Mouse (Mus musculus): ENCODE measurements around the gene Slc12a8. TPM values are rescaled to one million over a fixed set of nuclear protein-coding genes. Genes with fewer than 3 reads are reported as not detected.
A peak's percentile ranks its signal among the peaks of the same experiment; 100 is the strongest.

Gene Slc12a8
- polyA plus RNA-seq, 1 experiment from 2014 or later, result 0.80 TPM

- peaks cover 6% of the 10 kb centered on the region; the same call in 1 of the 2 replicates for H3K36me3 ChIP-seq
- no peak overlapping the region for H3K9ac ChIP-seq (replicated peaks)
- H3K4me1 ChIP-seq, result peaks cover 54% of the 10 kb centered on the region
- H3K9me3 ChIP-seq, result no peaks in the 10 kb centered on the region
- peak overlapping the region; percentile 67; the same call in 1 of the 2 replicates for H3K27ac ChIP-seq (replicated peaks)
- 70% methylated on average over 12 of the region's 12 CpGs for WGBS
- no peaks in the 10 kb centered on the region for H3K27me3 ChIP-seq
- no peak overlapping the region for H3K4me3 ChIP-seq
- no peak for ATAC-seq (ENCODE audit: low FRiP score, low read depth)
- no peak overlapping the region for H3K4me2 ChIP-seq (replicated peaks)
Observed at GRCm38 (mm10) chr16:33698277-33698790, 181.2 kb downstream of the Slc12a8 start.

GRCm38 (mm10) chr16:33700584-33700983, 183.5 kb downstream of the Slc12a8 start:
- H3K4me3 ChIP-seq, result no peak overlapping the region
- WGBS, result 62% methylated on average over 5 of the region's 5 CpGs
- no peak overlapping the region for H3K4me2 ChIP-seq (replicated peaks)
- H3K36me3 ChIP-seq, result 0 out of 2 replicates have a peak, but pooled peaks cover 3% of the 10 kb centered on the region
- 0 out of 2 replicates have a peak overlapping the region, but pooled peaks have one; percentile 6 for H3K27ac ChIP-seq (replicated peaks)
- H3K9ac ChIP-seq (replicated peaks), result no peak overlapping the region
- no peaks in the 10 kb centered on the region for H3K27me3 ChIP-seq
- H3K9me3 ChIP-seq, result no peaks in the 10 kb centered on the region
- H3K4me1 ChIP-seq, result peaks cover 63% of the 10 kb centered on the region
- no peak for ATAC-seq (ENCODE audit: low FRiP score, low read depth)

GRCm38 (mm10) chr16:33701872-33702271, 184.7 kb downstream of the Slc12a8 start:
- Histone ChIP-seq H3K27me3 (no peaks in the 10 kb centered on the region), H3K4me2 (replicated peaks) (no peak overlapping the region), H3K27ac (replicated peaks) (no peak overlapping the region), H3K36me3 (0 out of 2 replicates have a peak, but pooled peaks cover 4% of the 10 kb centered on the region), H3K9ac (replicated peaks) (no peak overlapping the region), H3K4me1 (peaks cover 51% of the 10 kb centered on the region), H3K4me3 (no peak overlapping the region), H3K9me3 (no peaks in the 10 kb centered on the region)
- 96% methylated on average over 4 of the region's 4 CpGs for WGBS
- ATAC-seq (ENCODE audit: low FRiP score, low read depth), result no peak

GRCm38 (mm10) chr16:33704289-33704688, 187.2 kb downstream of the Slc12a8 start:
- Histone ChIP-seq H3K36me3 (0 out of 2 replicates have a peak, but pooled peaks cover 11% of the 10 kb centered on the region), H3K27ac (replicated peaks) (peak overlapping the region; percentile 35; the same call in 1 of the 2 replicates)

GRCm38 (mm10) chr16:33705258-33705657, 188.1 kb downstream of the Slc12a8 start:
- no peak for ATAC-seq (ENCODE audit: low FRiP score, low read depth)
- H3K36me3 ChIP-seq, result peaks cover 14% of the 10 kb centered on the region
- peaks cover 20% of the 10 kb centered on the region for H3K4me1 ChIP-seq
- 36% methylated on average over 6 of the region's 6 CpGs for WGBS
- no peak overlapping the region for H3K4me3 ChIP-seq
- no peaks in the 10 kb centered on the region for H3K9me3 ChIP-seq
- H3K9ac ChIP-seq (replicated peaks), result no peak overlapping the region
- no peaks in the 10 kb centered on the region for H3K27me3 ChIP-seq
- H3K4me2 ChIP-seq (replicated peaks), result no peak overlapping the region
- peak overlapping the region; percentile 35; the same call in 1 of the 2 replicates for H3K27ac ChIP-seq (replicated peaks)

More at GRCm38 (mm10) chr16:33704289-33704688, 187.2 kb downstream of the Slc12a8 start:
- no peak for ATAC-seq (ENCODE audit: low FRiP score, low read depth)
- Histone ChIP-seq H3K27me3 (no peaks in the 10 kb centered on the region), H3K9me3 (no peaks in the 10 kb centered on the region), H3K4me2 (replicated peaks) (no peak overlapping the region), H3K9ac (replicated peaks) (no peak overlapping the region), H3K4me3 (no peak overlapping the region), H3K4me1 (peaks cover 29% of the 10 kb centered on the region)
- WGBS, result 76% methylated on average over 9 of the region's 9 CpGs

GRCm38 (mm10) chr16:33706111-33706890, 189.2 kb downstream of the Slc12a8 start:
- Histone ChIP-seq H3K4me1 (peaks cover 13% of the 10 kb centered on the region), H3K27me3 (no peaks in the 10 kb centered on the region), H3K36me3 (peaks cover 25% of the 10 kb centered on the region), H3K27ac (replicated peaks) (no peak overlapping the region), H3K4me2 (replicated peaks) (no peak overlapping the region), H3K9ac (replicated peaks) (no peak overlapping the region), H3K9me3 (no peaks in the 10 kb centered on the region), H3K4me3 (no peak overlapping the region)
- 94% methylated on average over 14 of the region's 14 CpGs for WGBS
- no peak for ATAC-seq (ENCODE audit: low FRiP score, low read depth)

GRCm38 (mm10) chr16:33708031-33708430, 190.9 kb downstream of the Slc12a8 start:
- no peaks in the 10 kb centered on the region for H3K9me3 ChIP-seq
- ATAC-seq (ENCODE audit: low FRiP score, low read depth), result no peak
- peaks cover 38% of the 10 kb centered on the region for H3K36me3 ChIP-seq
- H3K4me2 ChIP-seq (replicated peaks), result no peak overlapping the region
- no peaks in the 10 kb centered on the region for H3K27me3 ChIP-seq
- no peak overlapping the region for H3K4me3 ChIP-seq
- H3K9ac ChIP-seq (replicated peaks), result no peak overlapping the region
- WGBS, result 94% methylated on average over 10 of the region's 10 CpGs
- no peak overlapping the region for H3K27ac ChIP-seq (replicated peaks)
- H3K4me1 ChIP-seq, result peaks cover 13% of the 10 kb centered on the region

GRCm38 (mm10) chr16:33708585-33709397, 191.7 kb downstream of the Slc12a8 start:
- 92% methylated on average over 12 of the region's 12 CpGs for WGBS

More at GRCm38 (mm10) chr16:33708585-33709397, 191.7 kb downstream of the Slc12a8 start:
- Histone ChIP-seq H3K4me3 (no peak overlapping the region), H3K27me3 (no peaks in the 10 kb centered on the region), H3K27ac (replicated peaks) (no peak overlapping the region), H3K9ac (replicated peaks) (no peak overlapping the region), H3K4me1 (peaks cover 13% of the 10 kb centered on the region), H3K9me3 (no peaks in the 10 kb centered on the region), H3K4me2 (replicated peaks) (no peak overlapping the region), H3K36me3 (peaks cover 43% of the 10 kb centered on the region)
- no peak for ATAC-seq (ENCODE audit: low FRiP score, low read depth)

Other genes starting within 250 kb of the Slc12a8 start
- 58.1 and 60.9 TPM in 2 replicates for gene Zfp148, start 136.5 kb upstream of the Slc12a8 start, polyA plus RNA-seq (2016; fragmentation: Nextera tagmentation; extraction: Ambion mirVana)
- 34.1 and 39.9 TPM in 2 replicates for gene Heg1, start 167.0 kb downstream of the Slc12a8 start, polyA plus RNA-seq (2016; fragmentation: Nextera tagmentation; extraction: Ambion mirVana)